Mouse (Mus musculus): ENCODE data around the gene Dpy19l3. TPM values are rescaled to one million over a fixed set of nuclear protein-coding genes. Genes with fewer than 3 reads are reported as not detected.

Gene Dpy19l3
- total RNA-seq, 2 experiments from 2014 or later, result 10.3 to 11.9 TPM

Other genes with a start within 250 kb of the Dpy19l3 start
- gene Tdrd12, start 216.7 kb downstream of the Dpy19l3 start, total RNA-seq (2021), result 1 to 10 TPM; 1.0 to 1.3 TPM
- gene Nudt19, start 198.2 kb downstream of the Dpy19l3 start, total RNA-seq (2021), result 10 to 100 TPM; 81.1 to 85.6 TPM
- gene Rgs9bp, start 168.9 kb downstream of the Dpy19l3 start, total RNA-seq (2021), result under 1 TPM; 0.09 to 0.14 TPM
- 10 to 100 TPM; 12.1 to 15.2 TPM for gene Ankrd27, start 168.2 kb downstream of the Dpy19l3 start, total RNA-seq (2021)
- gene Pdcd5, start 106.9 kb downstream of the Dpy19l3 start, total RNA-seq (2021), result 100 to 1,000 TPM; 130 to 142 TPM
- 10 to 100 TPM; 23.8 to 26.0 TPM for gene Zfp507, start 48.5 kb upstream of the Dpy19l3 start, total RNA-seq (2021)

Data from heart, postnatal 4 days (tissue).